Mouse (Mus musculus): Measurements from ENCODE around the gene Ces1b. TPM values are rescaled to one million over a fixed set of nuclear protein-coding genes. Genes with fewer than 3 reads are reported as not detected.

Gene Ces1b
- total and polyA plus RNA-seq, 3 experiments, result not detected

- H3K27ac ChIP-seq, result no peak overlapping the region
- intact Hi-C loops (cut with DNase I), result no loop called here
- no peaks in the 10 kb centered on the region; the same call in none of the 2 replicates for H3K4me1 ChIP-seq (ENCODE audit: control insufficient read depth, insufficient read depth, low read length)
- no peak overlapping the region for H3K9ac ChIP-seq (ENCODE audit: low read depth, low read length)
- H3K36me3 ChIP-seq (ENCODE audit: control insufficient read depth, insufficient read depth, low read length), result no peaks in the 10 kb centered on the region
- no peak overlapping the region for H3K4me3 ChIP-seq
- no peaks in the 10 kb centered on the region for H3K79me2 ChIP-seq (replicated peaks; ENCODE audit: control insufficient read depth, insufficient read depth, low read length)
- 33% methylated on average over 2 of the region's 2 CpGs for WGBS
- no peaks in the 10 kb centered on the region for H3K27me3 ChIP-seq (ENCODE audit: control insufficient read depth, insufficient read depth, low read length)
- TF ChIP-seq CTCF (IDR thresholded peaks at IDR 0.05), result no peak
- no peak for TF ChIP-seq POLR2A (IDR thresholded peaks at IDR 0.05; ENCODE audit: insufficient read depth, low read depth, low read length)
- no peak for TF ChIP-seq EP300 (IDR thresholded peaks at IDR 0.05; ENCODE audit: insufficient read depth, low read depth, low read length)
- DNase-seq, result no peak
Observed at GRCm38 (mm10) chr8:93038831-93039230, 41.0 kb downstream of the Ces1b start.

- TF ChIP-seq CTCF (IDR thresholded peaks at IDR 0.05) (no peak), EP300 (IDR thresholded peaks at IDR 0.05; ENCODE audit: insufficient read depth, low read depth, low read length) (no peak), POLR2A (IDR thresholded peaks at IDR 0.05; ENCODE audit: insufficient read depth, low read depth, low read length) (no peak)
- Histone ChIP-seq H3K4me1 (ENCODE audit: control insufficient read depth, insufficient read depth, low read length) (no peaks in the 10 kb centered on the region), H3K9ac (ENCODE audit: low read depth, low read length) (no peak overlapping the region), H3K27me3 (ENCODE audit: control insufficient read depth, insufficient read depth, low read length) (no peaks in the 10 kb centered on the region), H3K79me2 (replicated peaks; ENCODE audit: control insufficient read depth, insufficient read depth, low read length) (no peaks in the 10 kb centered on the region), H3K36me3 (ENCODE audit: control insufficient read depth, insufficient read depth, low read length) (no peaks in the 10 kb centered on the region), H3K4me3 (no peak overlapping the region), H3K27ac (no peak overlapping the region)
- WGBS, result 56% methylated on average over 2 of the region's 2 CpGs
- intact Hi-C loops (cut with DNase I), result no loop called here
- no peak for DNase-seq
Observed at GRCm38 (mm10) chr8:93030664-93031063, 49.2 kb downstream of the Ces1b start.

DNA sequence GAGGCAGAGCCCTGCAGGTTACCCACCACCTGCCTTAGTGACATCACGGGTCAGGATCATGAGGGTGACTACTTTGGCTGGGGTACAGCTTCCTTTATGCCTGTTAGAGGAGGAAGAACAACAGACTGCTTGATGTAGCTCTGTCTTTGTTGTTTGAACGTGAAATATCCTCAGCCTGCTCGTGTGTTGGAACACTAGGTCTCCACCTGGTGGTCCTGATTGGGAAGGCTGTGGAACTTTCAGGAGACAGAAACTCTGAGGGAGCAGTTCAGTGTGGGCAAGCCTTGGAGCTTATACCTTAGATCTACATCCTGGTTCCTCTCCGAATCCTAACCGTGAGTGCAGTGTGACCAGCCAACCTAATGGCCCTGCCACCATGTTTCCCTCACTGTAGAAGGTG is 58.1 kb downstream of the Ces1b start:
- Histone ChIP-seq H3K9ac (ENCODE audit: low read depth, low read length) (no peak overlapping the region), H3K27me3 (ENCODE audit: control insufficient read depth, insufficient read depth, low read length) (no peaks in the 10 kb centered on the region), H3K4me1 (ENCODE audit: control insufficient read depth, insufficient read depth, low read length) (no peaks in the 10 kb centered on the region), H3K4me3 (no peak overlapping the region), H3K27ac (no peak overlapping the region), H3K79me2 (replicated peaks; ENCODE audit: control insufficient read depth, insufficient read depth, low read length) (no peaks in the 10 kb centered on the region), H3K36me3 (ENCODE audit: control insufficient read depth, insufficient read depth, low read length) (no peaks in the 10 kb centered on the region)
- DNase-seq, result no peak
- WGBS, result 66% methylated on average over 5 of the region's 5 CpGs
- TF ChIP-seq POLR2A (IDR thresholded peaks at IDR 0.05; ENCODE audit: insufficient read depth, low read depth, low read length) (no peak), EP300 (IDR thresholded peaks at IDR 0.05; ENCODE audit: insufficient read depth, low read depth, low read length) (no peak), CTCF (IDR thresholded peaks at IDR 0.05) (no peak)
- intact Hi-C loops (cut with DNase I), result no loop called here

GRCm38 (mm10) chr8:93014300-93014699 is 65.5 kb downstream of the Ces1b start:
- DNase-seq, result no peak
- Histone ChIP-seq H3K4me3 (no peak overlapping the region), H3K27me3 (ENCODE audit: control insufficient read depth, insufficient read depth, low read length) (no peaks in the 10 kb centered on the region), H3K27ac (no peak overlapping the region), H3K79me2 (replicated peaks; ENCODE audit: control insufficient read depth, insufficient read depth, low read length) (no peaks in the 10 kb centered on the region), H3K36me3 (ENCODE audit: control insufficient read depth, insufficient read depth, low read length) (no peaks in the 10 kb centered on the region), H3K9ac (ENCODE audit: low read depth, low read length) (no peak overlapping the region), H3K4me1 (ENCODE audit: control insufficient read depth, insufficient read depth, low read length) (no peaks in the 10 kb centered on the region)
- TF ChIP-seq CTCF (IDR thresholded peaks at IDR 0.05), result no peak
- TF ChIP-seq POLR2A (IDR thresholded peaks at IDR 0.05; ENCODE audit: insufficient read depth, low read depth, low read length), result no peak
- no peak for TF ChIP-seq EP300 (IDR thresholded peaks at IDR 0.05; ENCODE audit: insufficient read depth, low read depth, low read length)
- intact Hi-C loops (cut with DNase I), result loop anchor here (5.0 to 10.0 kb wide), 2 partner anchors 128 to 381 kb away; no protein-coding TSS in a partner anchor
- WGBS, result 30% methylated on average over 4 of the region's 4 CpGs

- TF ChIP-seq EP300 (IDR thresholded peaks at IDR 0.05; ENCODE audit: insufficient read depth, low read depth, low read length) (no peak), POLR2A (IDR thresholded peaks at IDR 0.05; ENCODE audit: insufficient read depth, low read depth, low read length) (no peak), CTCF (IDR thresholded peaks at IDR 0.05) (no peak)
- H3K27ac ChIP-seq, result no peak overlapping the region
- 74% methylated on average over 6 of the region's 6 CpGs for WGBS
- no peak for DNase-seq
- H3K4me3 ChIP-seq, result no peak overlapping the region
- no peaks in the 10 kb centered on the region for H3K79me2 ChIP-seq (replicated peaks; ENCODE audit: control insufficient read depth, insufficient read depth, low read length)
- intact Hi-C loops (cut with DNase I), result loop anchor here (5.0 to 10.0 kb wide), 2 partner anchors 130 to 383 kb away; no protein-coding TSS in a partner anchor
- H3K4me1 ChIP-seq (ENCODE audit: control insufficient read depth, insufficient read depth, low read length), result no peaks in the 10 kb centered on the region
- H3K9ac ChIP-seq (ENCODE audit: low read depth, low read length), result no peak overlapping the region
- H3K36me3 ChIP-seq (ENCODE audit: control insufficient read depth, insufficient read depth, low read length), result no peaks in the 10 kb centered on the region
- no peaks in the 10 kb centered on the region for H3K27me3 ChIP-seq (ENCODE audit: control insufficient read depth, insufficient read depth, low read length)
Observed at GRCm38 (mm10) chr8:93012226-93012625, 67.6 kb downstream of the Ces1b start.

- TF ChIP-seq EP300 (IDR thresholded peaks at IDR 0.05; ENCODE audit: insufficient read depth, low read depth, low read length) (0 out of 2 replicates have a peak, but pooled peaks have one; percentile 52), POLR2A (IDR thresholded peaks at IDR 0.05; ENCODE audit: insufficient read depth, low read depth, low read length) (no peak), CTCF (IDR thresholded peaks at IDR 0.05) (peak; percentile 94)
- H3K79me2 ChIP-seq (replicated peaks; ENCODE audit: control insufficient read depth, insufficient read depth, low read length), result no peaks in the 10 kb centered on the region
- intact Hi-C loops (cut with DNase I), result loop anchor here (1.0 to 10.0 kb wide), 6 partner anchors 37 to 484 kb away; partner anchors contain the start of gene Ces1a
- peak; percentile 69 to 87 for DNase-seq
- WGBS, result 6% methylated on average over 9 of the region's 9 CpGs
- no peak overlapping the region for H3K4me3 ChIP-seq
- no peak overlapping the region for H3K27ac ChIP-seq
- no peaks in the 10 kb centered on the region for H3K36me3 ChIP-seq (ENCODE audit: control insufficient read depth, insufficient read depth, low read length)
- no peaks in the 10 kb centered on the region for H3K4me1 ChIP-seq (ENCODE audit: control insufficient read depth, insufficient read depth, low read length)
- H3K27me3 ChIP-seq (ENCODE audit: control insufficient read depth, insufficient read depth, low read length), result no peaks in the 10 kb centered on the region
- no peak overlapping the region for H3K9ac ChIP-seq (ENCODE audit: low read depth, low read length)
Observed at GRCm38 (mm10) chr8:93011439-93011838, 68.4 kb downstream of the Ces1b start.
